Mouse (Mus musculus) cerebellum, adult 11-12 months (tissue): ENCODE data around the gene Hist2h2aa2.
"Not testable (repeated sequence)": the region's sequence is repeated elsewhere in the genome, so short reads cannot be mapped to it uniquely, and the experiment has no call there.

Experiments
- DNase-seq: peaks from one replicate; pipeline ENCODE4 v3.0.0; 2022

Gene Hist2h2aa2

GRCm38 (mm10) chr3:96235836-96236235 lies 4.2 kb downstream of the Hist2h2aa2 start:
- no peak for DNase-seq

GRCm38 (mm10) chr3:96234914-96235313 lies 5.2 kb downstream of the Hist2h2aa2 start:
- no peak for DNase-seq

- DNase-seq, result no peak
These were observed 8.3 kb downstream of the Hist2h2aa2 start for GRCm38 (mm10) chr3:96231758-96232120.

- DNase-seq, result no peak
These were observed 8.9 kb downstream of the Hist2h2aa2 start for GRCm38 (mm10) chr3:96230910-96231757.

GRCm38 (mm10) chr3:96230404-96230803 lies 9.7 kb downstream of the Hist2h2aa2 start:
- DNase-seq, result no peak

GRCm38 (mm10) chr3:96228828-96229227 lies 11.2 kb downstream of the Hist2h2aa2 start:
- no peak for DNase-seq

- no peak for DNase-seq
These were observed 13.1 kb downstream of the Hist2h2aa2 start for GRCm38 (mm10) chr3:96226695-96227648.

GRCm38 (mm10) chr3:96225421-96225820 lies 14.7 kb downstream of the Hist2h2aa2 start:
- no peak for DNase-seq

GRCm38 (mm10) chr3:96222774-96223173 lies 17.3 kb downstream of the Hist2h2aa2 start:
- DNase-seq, result no peak

- DNase-seq, result no peak
These were observed 18.4 kb downstream of the Hist2h2aa2 start for GRCm38 (mm10) chr3:96221640-96222038.

GRCm38 (mm10) chr3:96220765-96221639 lies 19.1 kb downstream of the Hist2h2aa2 start, which contains the start of the genes Hist2h2ac and Hist2h2be:
Gene Hist2h2ac, minus strand, starts transcription at chr3:96220880.
Gene Hist2h2be, plus strand, starts transcription at chr3:96221119.
- peak; percentile 88 for DNase-seq

- DNase-seq, result not testable (repeated sequence)
These were observed 19.8 kb downstream of the Hist2h2aa2 start for GRCm38 (mm10) chr3:96220131-96220764.

GRCm38 (mm10) chr3:96219661-96220130 lies 20.4 kb downstream of the Hist2h2aa2 start, which contains the start of the genes Bola1 and Hist2h2ab:
Gene Bola1, minus strand, starts transcription at chr3:96219709.
Gene Hist2h2ab, plus strand, starts transcription at chr3:96219865.
- DNase-seq, result peak; percentile 79

GRCm38 (mm10) chr3:96219191-96219641 lies 20.9 kb downstream of the Hist2h2aa2 start:
- peak; percentile 53 for DNase-seq

- DNase-seq, result no peak
These were observed 30.8 kb downstream of the Hist2h2aa2 start for GRCm38 (mm10) chr3:96209242-96209641.

- DNase-seq, result no peak
These were observed 32.3 kb downstream of the Hist2h2aa2 start for GRCm38 (mm10) chr3:96207819-96208218.

- DNase-seq, result no peak
These were observed 40.3 kb downstream of the Hist2h2aa2 start for GRCm38 (mm10) chr3:96199731-96200130.

GRCm38 (mm10) chr3:96198601-96199251 lies 41.4 kb downstream of the Hist2h2aa2 start:
- not testable (repeated sequence) for DNase-seq

- DNase-seq, result no peak
These were observed 41.9 kb downstream of the Hist2h2aa2 start for GRCm38 (mm10) chr3:96198181-96198580.

- peak; percentile 91 for DNase-seq
These were observed 42.8 kb downstream of the Hist2h2aa2 start for GRCm38 (mm10) chr3:96197129-96197749.
